Mouse (Mus musculus): Measurements from ENCODE around the gene Lgr4.
A peak's percentile ranks its signal among the peaks of the same experiment; 100 is the strongest.

Lgr4 gene

DNA sequence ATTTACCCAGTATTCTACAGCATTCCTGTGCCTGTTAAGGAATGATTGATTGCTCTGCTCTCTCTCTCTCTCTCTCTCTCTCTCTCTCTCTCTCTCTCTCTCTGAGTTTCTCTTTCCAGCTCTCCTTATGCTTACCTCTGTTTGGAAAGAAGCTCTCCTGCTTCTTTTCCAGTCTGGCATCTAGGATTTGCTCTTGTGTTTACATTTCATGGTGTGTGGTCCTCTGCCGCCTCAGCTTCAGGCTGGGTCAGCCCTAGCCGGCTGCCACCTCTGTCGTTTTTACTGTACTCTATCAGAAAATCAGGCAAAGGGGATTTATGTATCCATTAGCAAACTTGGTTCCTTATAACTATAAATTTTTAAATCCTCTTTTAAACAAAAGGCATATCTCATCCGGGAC lies 118.8 kb downstream of the Lgr4 start:
- no peak for DNase-seq

DNA sequence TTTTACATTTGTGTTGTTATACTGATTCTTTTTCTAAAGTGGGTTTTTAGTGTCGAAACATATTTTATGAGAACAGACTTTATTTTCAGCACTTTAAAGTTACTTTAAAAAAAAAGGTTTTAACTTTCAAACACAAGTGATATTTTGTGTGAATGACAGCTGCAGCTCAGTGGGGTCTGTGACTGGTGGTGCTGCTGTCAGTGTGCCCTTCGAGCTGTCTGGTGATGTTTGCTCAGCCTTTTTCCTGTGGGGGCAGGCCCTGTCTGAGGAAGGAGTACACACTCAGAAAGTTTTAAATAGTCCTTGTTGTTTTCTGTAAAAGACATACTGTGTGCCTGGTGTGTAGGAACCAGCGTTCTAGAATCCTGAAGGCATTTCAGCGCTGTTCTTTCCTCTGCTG lies 119.2 kb downstream of the Lgr4 start:
- no peak for DNase-seq

DNA sequence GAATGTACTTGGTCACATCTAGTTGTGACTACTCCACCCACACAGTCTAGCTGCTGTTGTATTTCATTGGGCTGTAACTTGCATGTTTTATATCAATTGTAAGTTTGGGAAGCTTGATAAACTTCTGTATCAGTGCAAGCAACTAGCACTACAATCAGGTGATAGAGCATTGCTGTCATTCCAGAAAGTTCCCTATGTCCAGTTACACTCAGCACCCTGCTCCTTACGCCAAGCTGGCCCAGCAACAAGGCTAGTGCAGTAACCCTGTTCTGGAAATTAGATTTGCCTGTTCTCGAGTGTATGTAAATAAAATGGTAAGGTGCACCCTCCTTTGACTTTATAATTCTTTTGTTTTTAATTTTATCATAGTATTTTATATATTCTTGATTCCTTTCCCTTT lies 119.8 kb downstream of the Lgr4 start:
- no peak for DNase-seq

DNA sequence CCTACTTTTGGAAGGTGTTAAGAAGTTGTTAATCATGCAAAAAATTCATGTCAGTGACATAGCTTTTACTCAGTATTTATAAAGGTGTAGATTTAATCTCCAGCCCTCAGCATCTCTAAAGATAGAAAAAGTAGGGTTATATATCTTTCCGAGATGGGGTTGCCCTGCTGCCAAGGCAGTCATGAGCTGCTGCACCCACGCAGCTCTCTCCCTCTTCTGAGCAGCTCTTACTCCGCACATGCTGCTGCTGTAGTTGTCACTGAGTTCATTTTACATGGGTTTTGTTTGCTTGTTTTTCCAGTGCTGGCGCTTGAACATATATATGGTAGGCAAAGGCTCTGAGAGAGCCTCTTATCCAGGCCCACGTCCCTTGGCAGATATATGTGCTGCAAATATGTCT lies 120.9 kb downstream of the Lgr4 start:
- no peak for DNase-seq

DNA sequence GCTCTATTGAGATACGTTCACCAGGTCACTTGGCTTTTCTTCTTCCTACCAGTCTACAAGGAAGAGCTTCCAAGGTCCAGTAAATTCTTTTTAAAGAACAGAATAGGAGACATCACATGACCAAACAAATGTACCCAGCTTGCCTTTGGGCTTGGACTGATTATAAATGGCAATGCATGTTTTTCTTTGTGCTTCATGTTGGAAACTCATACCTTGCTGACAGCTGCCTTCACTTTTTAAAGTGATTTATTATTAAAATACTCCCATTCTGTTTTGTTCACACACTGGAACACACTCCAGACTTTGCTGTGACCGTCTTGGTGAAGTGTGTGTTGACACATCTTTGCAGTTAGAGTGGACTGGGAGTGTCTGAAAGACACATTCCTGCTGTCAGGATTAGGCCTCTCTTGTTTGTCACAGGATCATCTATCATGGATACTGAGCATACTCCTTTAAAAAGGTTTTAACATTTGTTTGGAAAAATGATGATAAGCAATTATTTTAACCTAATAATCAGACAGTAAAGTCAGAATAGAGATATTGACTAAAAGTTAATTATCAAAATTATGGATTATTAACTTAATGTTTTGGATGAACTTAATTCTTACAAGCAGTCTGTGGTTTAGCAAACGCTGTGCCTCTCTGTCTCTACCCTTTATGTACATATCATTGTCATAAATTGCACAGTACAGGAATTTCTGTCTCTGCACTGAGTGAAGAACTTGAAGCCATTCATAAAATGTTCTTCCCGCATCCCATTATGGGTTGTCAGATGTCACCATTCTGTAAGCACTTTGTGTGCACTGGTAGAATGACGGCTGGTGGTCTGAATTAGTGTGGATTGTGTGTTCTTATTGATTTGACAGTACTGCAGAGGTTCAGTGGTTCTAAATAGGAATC lies 125.7 kb downstream of the Lgr4 start:
- DNase-seq = no peak

DNA sequence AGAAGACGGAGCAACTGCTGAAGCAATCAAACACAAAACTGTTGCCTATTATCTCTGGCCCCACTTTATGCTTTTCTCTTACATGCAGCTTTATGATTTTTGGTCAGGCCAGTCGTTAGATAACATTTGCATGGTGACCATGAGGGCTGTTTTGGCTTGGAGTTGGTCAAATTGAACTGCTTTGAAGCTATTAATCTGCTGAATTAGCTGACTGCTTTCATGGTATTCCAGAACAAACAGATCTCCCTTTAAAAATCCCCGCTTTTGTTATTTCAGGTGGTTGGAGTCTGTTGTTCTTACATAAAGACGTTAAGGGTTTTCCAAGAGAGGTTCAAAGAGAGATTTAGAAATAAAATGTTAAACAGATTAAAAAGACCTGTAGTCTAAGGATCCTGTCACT lies 141.0 kb downstream of the Lgr4 start:
- DNase-seq = no peak

DNA sequence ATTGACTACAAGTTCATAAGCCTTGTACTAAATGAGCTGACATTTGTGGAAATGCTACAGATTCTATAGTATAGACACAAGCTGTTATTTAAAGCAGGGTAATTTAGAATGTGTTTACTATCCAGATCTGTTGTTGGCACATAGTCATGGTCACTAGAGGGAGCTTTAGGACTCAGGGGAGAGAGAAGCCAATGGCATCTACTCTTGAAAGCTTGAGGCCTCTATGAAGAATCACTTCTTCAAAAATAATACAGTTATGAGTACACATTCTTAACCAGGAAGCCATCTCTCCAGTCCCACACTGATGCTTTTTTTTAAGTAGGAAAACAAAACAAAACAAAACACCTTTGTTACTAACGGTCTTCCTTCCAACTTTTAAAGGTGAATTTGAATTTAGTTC lies 145.7 kb downstream of the Lgr4 start:
- peak; percentile 24 for DNase-seq

All from kidney, postnatal 14 days (tissue).